Mouse (Mus musculus) testis, adult 2 months (tissue): ENCODE measurements around the gene Armt1.

Experiments
- CTCF ChIP-seq: fragments of 200-500 bp; IDR thresholded peaks from 2 replicates; pipeline ENCODE4 v1.5.1; 2012; ENCODE audit warnings: low read depth, mild to moderate bottlenecking, inconsistent platforms, low read length, moderate library complexity; ENCODE audit not compliant: control insufficient read depth, insufficient read depth, insufficient replicate concordance
- POLR2A ChIP-seq: fragments of 200-500 bp; IDR thresholded peaks from 2 replicates; pipeline ENCODE4 v1.6.1; 2012; ENCODE audit warnings: low read depth, mild to moderate bottlenecking, inconsistent platforms, low read length, moderate library complexity; ENCODE audit not compliant: control insufficient read depth

GRCm38 (mm10) chr10:4435416-4435815, 3.1 kb downstream of the Armt1 start:
- TF ChIP-seq POLR2A = no peak
- TF ChIP-seq CTCF = no peak
